Mouse (Mus musculus) brain, embryonic 18.5 days (tissue): ENCODE data around the gene Mob1a.

Source experiments
- DNase-seq: peaks from one replicate; pipeline ENCODE4 v3.0.0-alpha.2; 2012; ENCODE audit warnings: low read depth, low spot score

Mob1a gene

DNA sequence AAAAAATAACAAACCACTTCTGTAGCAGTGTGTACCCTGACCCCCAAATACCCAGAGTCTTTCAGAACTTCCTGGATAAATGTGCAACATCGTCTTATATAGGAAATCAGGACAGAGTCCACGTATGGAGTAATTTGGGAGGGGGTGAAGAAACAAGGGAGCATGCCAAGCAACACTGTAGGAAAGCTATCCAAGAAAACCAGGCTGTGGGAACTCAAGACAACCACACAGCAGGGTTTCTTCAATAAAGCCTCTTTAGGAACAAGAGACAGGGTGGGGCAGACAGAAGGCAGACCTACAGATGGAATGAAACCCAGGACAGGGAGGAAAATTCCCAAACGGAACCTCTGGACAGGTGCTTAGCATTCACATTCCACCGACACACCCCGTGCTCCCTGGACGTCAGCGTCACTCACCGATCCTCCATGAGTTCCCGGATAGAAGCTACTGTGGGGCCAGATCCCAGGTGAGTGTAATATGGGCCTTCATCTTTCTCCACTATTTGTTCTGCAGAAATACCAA, 59.8 kb downstream of the Mob1a start:
- DNase-seq, result no peak

DNA sequence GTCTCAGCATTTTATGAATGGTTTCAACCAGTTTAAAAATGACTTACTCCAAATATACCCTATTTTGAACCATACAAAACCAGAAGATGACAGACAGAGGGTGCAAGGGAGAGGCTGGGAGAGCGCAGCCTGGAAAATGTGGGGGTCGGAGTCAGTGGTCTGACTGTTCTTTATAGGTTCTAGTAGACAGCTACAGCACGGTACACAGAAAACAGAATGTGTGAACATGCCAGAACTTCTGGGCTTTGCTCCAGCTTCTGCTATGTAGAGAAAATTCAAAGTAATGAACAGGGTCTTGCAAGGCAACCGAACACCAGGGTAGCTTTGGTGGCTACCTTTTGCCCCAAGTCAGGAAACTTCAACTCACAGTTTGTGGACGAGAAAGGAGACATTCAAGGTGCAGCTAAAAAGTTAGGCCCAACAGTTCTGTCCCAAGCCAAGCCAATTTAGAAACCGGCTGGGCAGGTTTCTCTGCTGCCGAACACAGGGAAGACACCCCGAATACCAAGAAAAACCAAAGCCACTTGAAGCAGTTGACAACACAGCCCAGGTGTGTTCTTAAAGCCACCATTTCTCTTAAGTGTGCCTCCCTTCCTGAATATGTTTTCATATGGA, 66.5 kb downstream of the Mob1a start:
- DNase-seq, result no peak
